Mouse (Mus musculus) testis, adult 2 months (tissue): ENCODE measurements at regions not wholly inside any gene's neighbourhood (a gene's known extent, or its start where the extent isn't known, plus 50 kb on each side); places are given as distances from the start of the nearest gene placed in this dataset.

ENCODE experiments used
- CTCF ChIP-seq: fragments of 200-500 bp; IDR thresholded peaks from 2 replicates; pipeline ENCODE4 v1.5.1; 2012; ENCODE audit warnings: low read depth, mild to moderate bottlenecking, inconsistent platforms, low read length, moderate library complexity; ENCODE audit not compliant: control insufficient read depth, insufficient read depth, insufficient replicate concordance
- POLR2A ChIP-seq: fragments of 200-500 bp; IDR thresholded peaks from 2 replicates; pipeline ENCODE4 v1.6.1; 2012; ENCODE audit warnings: low read depth, mild to moderate bottlenecking, inconsistent platforms, low read length, moderate library complexity; ENCODE audit not compliant: control insufficient read depth

- no peak for TF ChIP-seq CTCF
- TF ChIP-seq POLR2A: no peak
These were observed 875.9 kb upstream of the Ctnnd2 start for GRCm38 (mm10) chr15:29296454-29296853.
